Mouse (Mus musculus) MEL (cell line): ENCODE measurements around the gene Mrpl58. TPM values are rescaled to one million over a fixed set of nuclear protein-coding genes. Genes with fewer than 3 reads are reported as not detected.
"Not testable (repeated sequence)": the region's sequence is repeated elsewhere in the genome, so short reads cannot be mapped to it uniquely, and the experiment has no call there.

Experiments
- DNase-seq: peaks from one replicate; pipeline ENCODE4 v3.0.0; 2011; ENCODE audit warnings: low read depth, low spot score
- H3K27ac ChIP-seq: 2 replicates; pipeline ENCODE4 v1.5.1; 2012; ENCODE audit warnings: low read depth, mild to moderate bottlenecking, control low read depth, low read length, moderate library complexity; ENCODE audit not compliant: control insufficient read depth
- H3K27me3 ChIP-seq, 2 experiments: fragments of 150-350 bp in 1 of 2; sonication (generic) in 1 of 2; 2 replicates each; pipeline ENCODE4 v1.6.1; 2012; ENCODE audit warnings: low read length in 2 of 2, mild to moderate bottlenecking in 2 of 2, improper control_type of control experiment in 1 of 2, moderate library complexity in 1 of 2; ENCODE audit not compliant: insufficient read depth in 2 of 2, control insufficient read depth in 1 of 2
- H3K36me3 ChIP-seq, 2 experiments: 2 replicates each; pipeline ENCODE4 v1.6.1; 2012 to 2014; ENCODE audit warnings: low read length in 2 of 2, improper control_type of control experiment in 1 of 2, inconsistent platforms in 1 of 2, mild to moderate bottlenecking in 1 of 2; ENCODE audit not compliant: insufficient read depth in 2 of 2, control insufficient read depth in 1 of 2
- H3K4me1 ChIP-seq, 2 experiments: fragments of 150-350 bp in 1 of 2; sonication (generic) in 1 of 2; 2 replicates each; pipeline ENCODE4 v1.6.1; 2012; ENCODE audit warnings: low read length in 2 of 2, improper control_type of control experiment in 1 of 2, mild to moderate bottlenecking in 1 of 2; ENCODE audit not compliant: insufficient read depth in 2 of 2, control insufficient read depth in 1 of 2
- H3K4me3 ChIP-seq, 2 experiments: fragments of 150-350 bp in 1 of 2; sonication (generic) in 1 of 2; 2 replicates each; pipeline ENCODE4 v1.5.1; 2012; ENCODE audit warnings: low read depth in 2 of 2, low read length in 2 of 2, mild to moderate bottlenecking in 2 of 2, moderate library complexity in 2 of 2, control low read depth in 1 of 2, improper control_type of control experiment in 1 of 2; ENCODE audit not compliant: control insufficient read depth in 1 of 2, insufficient read depth in 1 of 2
- H3K79me2 ChIP-seq: 2 replicates; pipeline ENCODE4 v1.6.1; 2012; ENCODE audit warnings: mild to moderate bottlenecking, low read length, moderate library complexity; ENCODE audit not compliant: control insufficient read depth, poor library complexity, insufficient read depth
- H3K9ac ChIP-seq: 2 replicates; pipeline ENCODE4 v1.6.1; 2012; ENCODE audit warnings: low read depth, mild to moderate bottlenecking, control low read depth, low read length, moderate library complexity; ENCODE audit not compliant: control insufficient read depth, poor library complexity, severe bottlenecking
- H3K9me3 ChIP-seq: fragments of 150-350 bp; sonication (generic); replicated peaks from 2 replicates; pipeline ENCODE4 v1.6.1; 2012; ENCODE audit warnings: mild to moderate bottlenecking, low read length, improper control_type of control experiment, moderate library complexity; ENCODE audit not compliant: insufficient read depth
- CHD1 ChIP-seq: IDR thresholded peaks from 2 replicates; pipeline ENCODE4 v1.6.1; 2012; ENCODE audit warnings: low read depth, mild to moderate bottlenecking, inconsistent platforms, low read length, improper control_type of control experiment
- ETS1 ChIP-seq: IDR thresholded peaks from 2 replicates; pipeline ENCODE4 v1.6.1; 2012; ENCODE audit warnings: low read depth, mild to moderate bottlenecking, inconsistent platforms, low read length, improper control_type of control experiment, moderate library complexity
- MAFK ChIP-seq: IDR thresholded peaks from 2 replicates; pipeline ENCODE4 v1.6.1; 2011; ENCODE audit warnings: low read depth, mild to moderate bottlenecking, low read length, improper control_type of control experiment, borderline replicate concordance
- MAZ ChIP-seq: IDR thresholded peaks from 2 replicates; pipeline ENCODE4 v1.6.1; 2012; ENCODE audit warnings: low read depth, mild to moderate bottlenecking, inconsistent platforms, low read length, improper control_type of control experiment
- MXI1 ChIP-seq: IDR thresholded peaks from 2 replicates; pipeline ENCODE4 v1.6.1; 2011; ENCODE audit warnings: mild to moderate bottlenecking, low read depth, low read length, improper control_type of control experiment
- MYB ChIP-seq: IDR thresholded peaks from 2 replicates; pipeline ENCODE4 v1.6.1; 2011; ENCODE audit warnings: mild to moderate bottlenecking, low read depth, low read length, improper control_type of control experiment
- NELFE ChIP-seq: IDR thresholded peaks from 2 replicates; pipeline ENCODE4 v1.6.1; 2011; ENCODE audit warnings: low read depth, low read length, improper control_type of control experiment
- POLR2AphosphoS2 ChIP-seq: IDR thresholded peaks from 2 replicates; pipeline ENCODE4 v1.6.1; 2011; ENCODE audit warnings: low read length, improper control_type of control experiment
- SMC3 ChIP-seq: IDR thresholded peaks from 2 replicates; pipeline ENCODE4 v1.6.1; 2011; ENCODE audit warnings: low read depth, low read length, improper control_type of control experiment
- TBP ChIP-seq: IDR thresholded peaks from 2 replicates; pipeline ENCODE4 v1.8.0; 2011; ENCODE audit warnings: low read depth, low read length, improper control_type of control experiment
- ZC3H11A ChIP-seq: IDR thresholded peaks from 2 replicates; pipeline ENCODE4 v1.6.1; 2012; ENCODE audit warnings: low read depth, mild to moderate bottlenecking, inconsistent platforms, low read length, improper control_type of control experiment
- polyA plus RNA-seq, 2 experiments: library from polyadenylated mRNA; stranded (reverse) in 1 of 2; unstranded in 1 of 2; fragments of >175 nt in 1 of 2; fragments of >200 nt in 1 of 2; gene quantifications; 2 replicates each; pipeline versions ENCODE4 v1.2.1 to v1.2.4; 2012; ENCODE audit warnings: low replicate concordance in 2 of 2, low read depth in 1 of 2; ENCODE audit not compliant: insufficient read length in 2 of 2, insufficient read depth in 1 of 2, missing spikeins in 1 of 2
- total RNA-seq: library from RNA; depleted of rRNA; stranded (reverse); fragments of 300-350 nt; gene quantifications from 2 replicates; pipeline ENCODE4 v1.2.3, GENCODE M21; 2012

The Mrpl58 gene
- total and polyA plus RNA-seq, 3 experiments = 137 TPM; not detected in 1

GRCm38 (mm10) chr11:115386859-115387258 lies 16.7 kb upstream of the Mrpl58 start:
- TF ChIP-seq TBP = peak; percentile 93
- peak; percentile 25 for DNase-seq
- H3K27ac ChIP-seq, H3K9ac ChIP-seq, H3K36me3 ChIP-seq, H3K27me3 ChIP-seq, H3K79me2 ChIP-seq, H3K9me3 ChIP-seq, H3K4me3 ChIP-seq: not testable (repeated sequence)
- peaks cover 8 to 17% of the 10 kb centered on the region in 2 experiments; a peak in 3 of 4 replicates for H3K4me1 ChIP-seq

- no peak overlapping the region for H3K27ac ChIP-seq
Observed at GRCm38 (mm10) chr11:115391358-115391757, 12.2 kb upstream of the Mrpl58 start.

GRCm38 (mm10) chr11:115393721-115394325 lies 9.7 kb upstream of the Mrpl58 start:
- no peaks in the 10 kb centered on the region for H3K36me3 ChIP-seq

More at GRCm38 (mm10) chr11:115391358-115391757, 12.2 kb upstream of the Mrpl58 start:
- TF ChIP-seq MYB (no peak), TBP (0 out of 2 replicates have a peak, but pooled peaks have one; percentile 24), ETS1 (no peak), ZC3H11A (no peak)
- TF ChIP-seq, all 39 proteins: peak for 1
- DNase-seq = no peak
- Histone ChIP-seq H3K79me2 (no peaks in the 10 kb centered on the region), H3K27me3 (no peaks in the 10 kb centered on the region; a peak in 1 of 4 replicates), H3K36me3 (no peaks in the 10 kb centered on the region), H3K9me3 (no peaks in the 10 kb centered on the region), H3K4me1 (no peaks in the 10 kb centered on the region), H3K9ac (no peak overlapping the region), H3K4me3 (no peak overlapping the region)

GRCm38 (mm10) chr11:115398085-115398484 lies 5.5 kb upstream of the Mrpl58 start:
- Histone ChIP-seq H3K4me1 (peaks cover 0 to 11% of the 10 kb centered on the region in 2 experiments; a peak in 1 of 4 replicates), H3K27ac (no peak overlapping the region), H3K79me2 (no peaks in the 10 kb centered on the region), H3K9ac (no peak overlapping the region), H3K9me3 (no peaks in the 10 kb centered on the region), H3K27me3 (no peaks in the 10 kb centered on the region; a peak in 1 of 4 replicates), H3K4me3 (no peak overlapping the region), H3K36me3 (peaks cover 0 to 4% of the 10 kb centered on the region in 2 experiments; a peak in 1 of 4 replicates)
- TF ChIP-seq MXI1 = no peak
- no peak for TF ChIP-seq CHD1
- TF ChIP-seq POLR2AphosphoS2 = no peak
- no peak for TF ChIP-seq MYB
- no peak for TF ChIP-seq MAFK
- no peak for DNase-seq

More at GRCm38 (mm10) chr11:115393721-115394325, 9.7 kb upstream of the Mrpl58 start:
- no peaks in the 10 kb centered on the region for H3K79me2 ChIP-seq
- no peak overlapping the region for H3K9ac ChIP-seq
- TF ChIP-seq SMC3 (no peak), MYB (no peak), NELFE (no peak), MAZ (no peak), MXI1 (no peak)
- no peak overlapping the region for H3K4me3 ChIP-seq
- no peaks in the 10 kb centered on the region for H3K9me3 ChIP-seq
- no peak overlapping the region for H3K27ac ChIP-seq
- H3K27me3 ChIP-seq = no peaks in the 10 kb centered on the region; a peak in 1 of 4 replicates
- no peak for DNase-seq
- H3K4me1 ChIP-seq = no peaks in the 10 kb centered on the region
